Mouse (Mus musculus): ENCODE measurements at regions not wholly inside any gene's neighbourhood (a gene's known extent, or its start where the extent isn't known, plus 50 kb on each side); places are given as distances from the start of the nearest gene placed in this dataset.

DNA sequence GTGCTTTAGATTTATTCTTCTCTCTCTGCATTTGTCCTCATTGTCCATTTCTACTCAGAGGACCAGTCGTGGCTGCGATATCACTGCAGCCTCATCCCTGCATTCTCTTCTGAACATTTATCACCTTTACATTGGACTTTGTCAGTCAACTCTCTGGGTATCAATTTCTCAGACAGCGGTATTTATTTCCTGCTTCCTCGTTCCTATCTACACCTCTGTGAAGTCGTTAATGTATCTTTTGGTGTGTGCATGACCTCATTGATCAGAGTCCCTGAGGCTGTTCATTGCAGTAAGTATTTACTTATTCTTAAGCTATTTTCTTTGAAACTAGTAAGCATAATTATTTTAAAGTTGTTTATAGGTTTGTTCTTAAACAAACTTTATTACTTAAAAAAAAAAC is 87.0 kb upstream of the Frmd4b start:
- H3K27me3 ChIP-seq (replicated peaks; ENCODE audit: control insufficient read depth, insufficient read depth, low read length) = no peaks in the 10 kb centered on the region
- no peak overlapping the region for H3K4me3 ChIP-seq (ENCODE audit: insufficient read depth, low read depth, low read length)
- DNase-seq = no peak
- no peaks in the 10 kb centered on the region for H3K36me3 ChIP-seq (ENCODE audit: control insufficient read depth, insufficient read depth, low read length)
- TF ChIP-seq CTCF (conservative IDR thresholded peaks at IDR 0.05; ENCODE audit: insufficient read depth, insufficient read length, low read depth, low read length) (no peak), POLR2A (IDR thresholded peaks at IDR 0.05; ENCODE audit: low read depth, low read length) (no peak)
- 53% methylated on average over 5 of the region's 5 CpGs for WGBS
- H3K27ac ChIP-seq (ENCODE audit: insufficient read depth, low read depth, low read length) = no peak overlapping the region
- H3K4me1 ChIP-seq (ENCODE audit: control insufficient read depth, insufficient read depth, low read length) = no peaks in the 10 kb centered on the region

DNA sequence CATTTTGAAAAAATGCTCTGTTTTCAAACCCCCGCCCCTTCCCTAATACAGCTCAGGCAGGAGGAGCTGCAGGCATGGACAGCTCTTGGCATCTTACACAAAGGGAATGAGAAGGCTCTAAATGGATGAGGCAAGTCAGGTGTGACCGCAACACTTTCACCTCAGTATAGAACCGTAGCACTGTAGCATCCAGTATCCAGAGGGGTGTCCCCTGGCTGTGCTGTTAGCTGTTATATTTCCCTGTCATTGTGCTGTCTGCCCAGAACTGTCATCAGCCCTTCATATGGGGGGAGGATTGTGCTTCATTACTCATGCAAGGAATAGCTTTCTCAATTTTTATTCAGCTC is 82.4 kb upstream of the Frmd4b start:
- WGBS = 87% methylated on average over 3 of the region's 3 CpGs
- TF ChIP-seq CTCF (conservative IDR thresholded peaks at IDR 0.05; ENCODE audit: insufficient read depth, insufficient read length, low read depth, low read length) (no peak), POLR2A (IDR thresholded peaks at IDR 0.05; ENCODE audit: low read depth, low read length) (no peak)
- H3K4me1 ChIP-seq (ENCODE audit: control insufficient read depth, insufficient read depth, low read length) = no peaks in the 10 kb centered on the region
- H3K27me3 ChIP-seq (replicated peaks; ENCODE audit: control insufficient read depth, insufficient read depth, low read length) = no peaks in the 10 kb centered on the region
- no peak overlapping the region for H3K4me3 ChIP-seq (ENCODE audit: insufficient read depth, low read depth, low read length)
- DNase-seq = no peak
- H3K36me3 ChIP-seq (ENCODE audit: control insufficient read depth, insufficient read depth, low read length) = no peaks in the 10 kb centered on the region
- H3K27ac ChIP-seq (ENCODE audit: insufficient read depth, low read depth, low read length) = no peak overlapping the region

DNA sequence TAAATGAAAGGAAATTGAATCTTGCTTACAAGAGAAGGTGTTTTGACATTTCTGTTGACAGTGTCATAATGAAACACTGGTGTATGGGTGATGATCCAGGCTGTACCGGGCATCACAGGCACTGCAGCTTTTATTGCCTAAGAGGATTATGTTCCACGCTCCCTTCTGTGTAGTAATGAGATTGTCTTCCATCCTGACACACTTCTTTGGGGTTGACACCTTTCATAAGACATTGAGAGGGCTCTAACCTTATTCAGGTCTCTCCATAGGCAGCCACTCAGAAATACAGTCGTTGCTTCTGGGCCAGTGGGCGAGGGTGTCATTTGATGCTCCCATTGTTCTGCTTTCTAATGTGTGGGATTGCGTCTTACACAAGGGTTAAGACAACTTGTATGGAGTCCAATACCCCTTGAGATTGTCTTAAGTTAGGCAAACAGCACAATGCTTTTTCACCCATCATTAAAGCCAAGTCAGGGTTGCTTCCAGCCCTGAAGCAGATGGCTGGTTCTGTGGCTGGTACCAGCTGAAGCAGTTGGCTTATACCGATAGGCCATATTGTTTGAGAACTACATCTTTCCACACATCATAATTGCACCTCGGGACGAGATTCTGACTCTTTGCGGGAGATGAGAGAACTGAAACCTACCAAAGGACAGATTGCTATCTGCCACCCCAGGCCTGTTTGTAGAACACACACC is 81.9 kb upstream of the Frmd4b start:
- no peaks in the 10 kb centered on the region for H3K4me1 ChIP-seq (ENCODE audit: control insufficient read depth, insufficient read depth, low read length)
- DNase-seq = no peak

DNA sequence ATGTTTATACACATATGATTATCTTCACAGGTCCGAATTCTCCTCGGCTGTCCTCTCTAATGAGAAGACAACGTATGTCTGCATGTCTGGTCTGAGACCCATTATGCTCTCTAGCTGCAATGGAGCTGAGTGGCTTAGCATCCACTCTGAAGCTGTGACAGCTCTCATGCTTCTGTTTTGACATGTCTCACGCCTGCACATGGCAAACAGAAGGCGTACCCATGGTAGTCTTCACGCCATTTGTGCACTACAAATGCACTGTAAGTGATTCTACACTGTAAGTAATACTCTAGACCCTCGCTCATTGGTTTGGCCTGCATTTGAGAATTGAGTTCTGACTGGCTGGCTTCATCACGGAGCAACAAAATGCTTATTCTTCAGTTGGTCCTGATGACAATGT is 75.9 kb upstream of the Frmd4b start:
- no peaks in the 10 kb centered on the region for H3K4me1 ChIP-seq (ENCODE audit: control insufficient read depth, insufficient read depth, low read length)
- no peak overlapping the region for H3K4me3 ChIP-seq (ENCODE audit: insufficient read depth, low read depth, low read length)
- H3K27ac ChIP-seq (ENCODE audit: insufficient read depth, low read depth, low read length) = no peak overlapping the region
- H3K36me3 ChIP-seq (ENCODE audit: control insufficient read depth, insufficient read depth, low read length) = no peaks in the 10 kb centered on the region
- TF ChIP-seq CTCF (conservative IDR thresholded peaks at IDR 0.05; ENCODE audit: insufficient read depth, insufficient read length, low read depth, low read length) (no peak), POLR2A (IDR thresholded peaks at IDR 0.05; ENCODE audit: low read depth, low read length) (no peak)
- WGBS = 96% methylated on average over 8 of the region's 8 CpGs
- no peaks in the 10 kb centered on the region for H3K27me3 ChIP-seq (replicated peaks; ENCODE audit: control insufficient read depth, insufficient read depth, low read length)
- no peak for DNase-seq

More for the DNA sequence above, 81.9 kb upstream of the Frmd4b start:
- Histone ChIP-seq H3K36me3 (ENCODE audit: control insufficient read depth, insufficient read depth, low read length) (no peaks in the 10 kb centered on the region), H3K27ac (ENCODE audit: insufficient read depth, low read depth, low read length) (no peak overlapping the region), H3K27me3 (replicated peaks; ENCODE audit: control insufficient read depth, insufficient read depth, low read length) (no peaks in the 10 kb centered on the region), H3K4me3 (ENCODE audit: insufficient read depth, low read depth, low read length) (no peak overlapping the region)
- WGBS = 76% methylated on average over 9 of the region's 9 CpGs
- TF ChIP-seq POLR2A (IDR thresholded peaks at IDR 0.05; ENCODE audit: low read depth, low read length) (no peak), CTCF (conservative IDR thresholded peaks at IDR 0.05; ENCODE audit: insufficient read depth, insufficient read length, low read depth, low read length) (no peak)

DNA sequence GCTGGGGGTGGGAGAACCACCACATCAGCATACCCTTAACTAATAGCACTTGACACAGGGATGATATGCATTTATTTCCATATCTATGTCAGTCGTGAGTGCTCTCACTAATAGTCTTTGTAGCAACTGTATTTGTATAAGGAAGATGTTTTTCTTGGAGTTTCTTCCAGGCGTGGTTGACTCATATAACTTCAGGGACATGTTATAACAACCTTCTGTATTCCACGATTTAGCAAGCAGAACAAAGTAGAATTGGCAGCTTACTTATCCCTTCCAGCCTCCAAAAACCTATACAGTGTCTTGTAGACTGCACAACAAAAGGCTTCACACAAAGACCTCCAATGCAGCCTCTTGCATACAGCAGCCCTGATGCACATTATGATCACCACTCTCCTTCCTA is 73.8 kb upstream of the Frmd4b start:
- no peak overlapping the region for H3K4me3 ChIP-seq (ENCODE audit: insufficient read depth, low read depth, low read length)
- no peaks in the 10 kb centered on the region for H3K4me1 ChIP-seq (ENCODE audit: control insufficient read depth, insufficient read depth, low read length)
- H3K27me3 ChIP-seq (replicated peaks; ENCODE audit: control insufficient read depth, insufficient read depth, low read length) = no peaks in the 10 kb centered on the region
- WGBS = 83% methylated on average over 3 of the region's 3 CpGs
- H3K36me3 ChIP-seq (ENCODE audit: control insufficient read depth, insufficient read depth, low read length) = no peaks in the 10 kb centered on the region
- H3K27ac ChIP-seq (ENCODE audit: insufficient read depth, low read depth, low read length) = no peak overlapping the region
- DNase-seq = no peak
- TF ChIP-seq POLR2A (IDR thresholded peaks at IDR 0.05; ENCODE audit: low read depth, low read length) = no peak
- TF ChIP-seq CTCF (conservative IDR thresholded peaks at IDR 0.05; ENCODE audit: insufficient read depth, insufficient read length, low read depth, low read length) = no peak

DNA sequence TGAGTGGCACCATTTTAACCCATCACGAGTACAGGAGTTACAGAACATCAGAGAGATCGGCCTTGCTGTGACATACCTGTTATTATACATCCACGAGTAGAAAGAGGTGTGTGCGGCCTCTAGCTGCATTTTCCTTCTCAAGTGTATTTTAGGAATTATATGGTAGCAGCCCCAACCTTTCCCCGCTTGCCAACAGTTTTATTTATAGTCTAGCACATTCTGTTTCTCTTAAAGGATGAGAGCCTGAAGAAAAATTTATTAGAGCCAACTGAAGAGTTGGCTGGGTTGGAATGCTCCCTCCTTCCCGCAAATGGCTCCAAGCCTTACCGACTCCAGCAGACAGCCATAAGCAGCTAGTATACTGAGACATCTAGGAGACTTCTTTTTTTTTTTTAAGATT is 67.0 kb upstream of the Frmd4b start:
- H3K4me3 ChIP-seq (ENCODE audit: insufficient read depth, low read depth, low read length) = no peak overlapping the region
- H3K27me3 ChIP-seq (replicated peaks; ENCODE audit: control insufficient read depth, insufficient read depth, low read length) = no peaks in the 10 kb centered on the region; the same call in 1 of the 2 replicates
- DNase-seq = no peak

DNA sequence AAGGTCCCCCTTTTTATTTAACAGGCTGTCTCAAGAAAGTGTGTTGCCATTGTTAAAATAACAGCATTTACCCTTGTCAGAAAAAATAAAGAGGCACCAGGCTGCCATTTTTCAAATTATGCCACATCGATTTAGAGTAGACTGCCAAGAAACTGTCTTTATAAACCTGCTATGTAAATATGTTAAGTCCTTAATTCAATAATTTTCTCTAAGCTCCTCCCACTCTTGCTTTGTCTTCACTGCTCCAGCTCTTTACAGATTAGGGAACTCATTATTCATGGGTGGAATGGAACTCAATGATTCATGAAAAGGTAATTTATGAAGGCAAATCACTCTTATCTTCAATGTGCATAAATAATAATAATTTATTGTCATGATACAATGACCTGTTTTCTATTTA is 64.9 kb upstream of the Frmd4b start:
- Histone ChIP-seq H3K36me3 (ENCODE audit: control insufficient read depth, insufficient read depth, low read length) (no peaks in the 10 kb centered on the region), H3K27me3 (replicated peaks; ENCODE audit: control insufficient read depth, insufficient read depth, low read length) (no peaks in the 10 kb centered on the region; the same call in 1 of the 2 replicates), H3K4me3 (ENCODE audit: insufficient read depth, low read depth, low read length) (no peak overlapping the region), H3K27ac (ENCODE audit: insufficient read depth, low read depth, low read length) (no peak overlapping the region), H3K4me1 (ENCODE audit: control insufficient read depth, insufficient read depth, low read length) (no peaks in the 10 kb centered on the region)
- TF ChIP-seq POLR2A (IDR thresholded peaks at IDR 0.05; ENCODE audit: low read depth, low read length) (no peak), CTCF (conservative IDR thresholded peaks at IDR 0.05; ENCODE audit: insufficient read depth, insufficient read length, low read depth, low read length) (no peak)
- 81% methylated on average over 1 of the region's 1 CpGs for WGBS
- no peak for DNase-seq

More for the DNA sequence above, 67.0 kb upstream of the Frmd4b start:
- no peak overlapping the region for H3K27ac ChIP-seq (ENCODE audit: insufficient read depth, low read depth, low read length)
- H3K36me3 ChIP-seq (ENCODE audit: control insufficient read depth, insufficient read depth, low read length) = no peaks in the 10 kb centered on the region
- WGBS = 80% methylated on average over 7 of the region's 7 CpGs
- H3K4me1 ChIP-seq (ENCODE audit: control insufficient read depth, insufficient read depth, low read length) = no peaks in the 10 kb centered on the region
- TF ChIP-seq POLR2A (IDR thresholded peaks at IDR 0.05; ENCODE audit: low read depth, low read length) (no peak), CTCF (conservative IDR thresholded peaks at IDR 0.05; ENCODE audit: insufficient read depth, insufficient read length, low read depth, low read length) (no peak)

Data from kidney, adult 2 months (tissue).